Mouse (Mus musculus) gastrocnemius, postnatal 36 days (tissue): Measurements from ENCODE around the gene Rhoh. TPM values are rescaled to one million over a fixed set of nuclear protein-coding genes. Genes with fewer than 3 reads are reported as not detected.

Experiments used
- DNase-seq, 2 experiments: peaks; one replicate each; pipeline ENCODE4 v3.0.0; 2022
- intact Hi-C: fragments of 180-260 bp; cut with DNase I; formaldehyde crosslinking; loops from one replicate; pipeline ENCODE4 v1.15.1; 2025
- total RNA-seq, 2 experiments: library from RNA; stranded (reverse); gene quantifications; 2 replicates each; pipeline ENCODE4 v1.2.3; 2021

Gene Rhoh
- total RNA-seq, 2 experiments from 2014 or later = 0.07 to 0.92 TPM

GRCm38 (mm10) chr5:65920701-65921426 lies 59.9 kb downstream of the Rhoh start:
- intact Hi-C loops = no loop called here
- DNase-seq = no peak

GRCm38 (mm10) chr5:65921477-65922138 lies 60.6 kb downstream of the Rhoh start:
- intact Hi-C loops = no loop called here
- no peak for DNase-seq

GRCm38 (mm10) chr5:65926666-65927065 lies 65.7 kb downstream of the Rhoh start:
- DNase-seq = no peak
- intact Hi-C loops = no loop called here

GRCm38 (mm10) chr5:65929162-65929561 lies 68.1 kb downstream of the Rhoh start:
- no peak for DNase-seq
- intact Hi-C loops = no loop called here

- no peak for DNase-seq
- intact Hi-C loops = no loop called here
These were observed 69.2 kb downstream of the Rhoh start for GRCm38 (mm10) chr5:65930171-65930570.

GRCm38 (mm10) chr5:65933258-65933657 lies 72.2 kb downstream of the Rhoh start:
- DNase-seq = no peak
- intact Hi-C loops = no loop called here

GRCm38 (mm10) chr5:65933764-65934163 lies 72.8 kb downstream of the Rhoh start:
- intact Hi-C loops = no loop called here
- no peak for DNase-seq

- intact Hi-C loops = no loop called here
- no peak for DNase-seq
These were observed 73.8 kb downstream of the Rhoh start, which contains the start of gene Chrna9 for GRCm38 (mm10) chr5:65934783-65935182. Gene Chrna9 (plus strand): TSS chr5:65934921.

GRCm38 (mm10) chr5:65937011-65937726 lies 76.2 kb downstream of the Rhoh start:
- no peak for DNase-seq
- intact Hi-C loops = no loop called here

- peak; percentile 70 to 72 for DNase-seq
These were observed 77.1 kb downstream of the Rhoh start for GRCm38 (mm10) chr5:65937998-65938715.

GRCm38 (mm10) chr5:65941145-65941544 lies 80.1 kb downstream of the Rhoh start:
- DNase-seq = no peak
- intact Hi-C loops = no loop called here

More at GRCm38 (mm10) chr5:65937998-65938715, 77.1 kb downstream of the Rhoh start:
- intact Hi-C loops = loop anchor here (1.0 kb wide), 2 partner anchors 115 to 174 kb away; no protein-coding TSS in a partner anchor

Other genes starting within 250 kb of the Rhoh start
- gene Pds5a, start 162.9 kb upstream of the Rhoh start, total RNA-seq = 10 to 100 TPM; 37.5 to 43.4 TPM
- gene N4bp2, start 97.7 kb upstream of the Rhoh start, total RNA-seq = 1 to 10 TPM; 6.5 to 9.1 TPM
- gene Chrna9, start 73.7 kb downstream of the Rhoh start, total RNA-seq = 10 to 100 TPM; 12.6 to 19.5 TPM
- not detected for gene 9130230L23Rik, start 143.1 kb downstream of the Rhoh start, total RNA-seq